Mouse (Mus musculus): Measurements from ENCODE around the gene Olfr648. TPM values are rescaled to one million over a fixed set of nuclear protein-coding genes. Genes with fewer than 3 reads are reported as not detected.

The Olfr648 gene
- polyA plus RNA-seq, 1 experiment from 2014 or later, result 0.19 TPM

- H3K27ac ChIP-seq (ENCODE audit: low read depth, low read length), result no peak within 1 kb of the TSS
- no peaks in the 10 kb centered on the region for H3K36me3 ChIP-seq (ENCODE audit: control insufficient read depth, insufficient read depth, low read length)
- ATAC-seq (replicated peaks; ENCODE audit: low FRiP score), result no peak
- no peak within 1 kb of the TSS for H3K9ac ChIP-seq (ENCODE audit: low read depth, low read length)
- no peaks in the 10 kb centered on the region for H3K4me1 ChIP-seq (replicated peaks; ENCODE audit: control insufficient read depth, insufficient read depth, low read length)
- no peak for DNase-seq (ENCODE audit: low spot score)
- no peaks in the 10 kb centered on the region for H3K27me3 ChIP-seq (replicated peaks; ENCODE audit: control insufficient read depth, insufficient read depth, low read length)
- no peak within 1 kb of the TSS for H3K4me3 ChIP-seq (ENCODE audit: low read depth, low read length)
- 87% methylated on average over 5 of the region's 5 CpGs for WGBS
- no peaks in the 10 kb centered on the region for H3K9me3 ChIP-seq (ENCODE audit: control insufficient read depth, low read length)
- H3K4me2 ChIP-seq, result no peak within 1 kb of the TSS
These were observed 53.5 kb downstream of the Olfr648 start, which contains the start of gene Ubqln5 for GRCm38 (mm10) chr7:104129726-104130125. TSS of gene Ubqln5 (minus strand) at chr7:104129826.

Other genes with a start within 250 kb of the Olfr648 start
- 0.12 TPM in 1 of 2 replicates, not detected in the other for gene Olfr632, start 249.0 kb downstream of the Olfr648 start, polyA plus RNA-seq (2014; fragmentation: Nextera tagmentation; extraction: Ambion mirVana)
- not detected in 2 replicates for gene Olfr633, start 239.0 kb downstream of the Olfr648 start, polyA plus RNA-seq (2014; fragmentation: Nextera tagmentation; extraction: Ambion mirVana)
- not detected in 2 replicates for gene Olfr635, start 212.2 kb downstream of the Olfr648 start, polyA plus RNA-seq (2014; fragmentation: Nextera tagmentation; extraction: Ambion mirVana)
- gene Olfr638, start 184.6 kb downstream of the Olfr648 start, polyA plus RNA-seq (2014; fragmentation: Nextera tagmentation; extraction: Ambion mirVana), result not detected in 2 replicates
- not detected in 2 replicates for gene Olfr639, start 166.1 kb downstream of the Olfr648 start, polyA plus RNA-seq (2014; fragmentation: Nextera tagmentation; extraction: Ambion mirVana)
- gene Olfr640, start 157.8 kb downstream of the Olfr648 start, polyA plus RNA-seq (2014; fragmentation: Nextera tagmentation; extraction: Ambion mirVana), result not detected in 2 replicates
- gene Olfr641, start 147.9 kb downstream of the Olfr648 start, polyA plus RNA-seq (2014; fragmentation: Nextera tagmentation; extraction: Ambion mirVana), result not detected in 2 replicates
- not detected in 2 replicates for gene Olfr642, start 130.7 kb downstream of the Olfr648 start, polyA plus RNA-seq (2014; fragmentation: Nextera tagmentation; extraction: Ambion mirVana)
- gene 4930516K23Rik, start 121.9 kb downstream of the Olfr648 start, polyA plus RNA-seq (2014; fragmentation: Nextera tagmentation; extraction: Ambion mirVana), result not detected in 2 replicates
- not detected in 2 replicates for gene Olfr644, start 111.5 kb downstream of the Olfr648 start, polyA plus RNA-seq (2014; fragmentation: Nextera tagmentation; extraction: Ambion mirVana)
- not detected in 2 replicates for gene Olfr645, start 97.9 kb downstream of the Olfr648 start, polyA plus RNA-seq (2014; fragmentation: Nextera tagmentation; extraction: Ambion mirVana)
- gene Olfr646, start 78.5 kb downstream of the Olfr648 start, polyA plus RNA-seq (2014; fragmentation: Nextera tagmentation; extraction: Ambion mirVana), result not detected in 2 replicates
- not detected in 2 replicates for gene Ubqln5, start 53.6 kb downstream of the Olfr648 start, polyA plus RNA-seq (2014; fragmentation: Nextera tagmentation; extraction: Ambion mirVana)
- gene Olfr643, start 46.0 kb downstream of the Olfr648 start, polyA plus RNA-seq (2014; fragmentation: Nextera tagmentation; extraction: Ambion mirVana), result not detected in 2 replicates
- not detected in 2 replicates for gene Ubqln3, start 40.1 kb downstream of the Olfr648 start, polyA plus RNA-seq (2014; fragmentation: Nextera tagmentation; extraction: Ambion mirVana)
- not detected in 2 replicates for gene Ubqlnl, start 32.8 kb downstream of the Olfr648 start, polyA plus RNA-seq (2014; fragmentation: Nextera tagmentation; extraction: Ambion mirVana)
- gene Olfm5, start 18.6 kb downstream of the Olfr648 start, polyA plus RNA-seq (2014; fragmentation: Nextera tagmentation; extraction: Ambion mirVana), result not detected in 2 replicates
- gene Olfr649, start 12.6 kb upstream of the Olfr648 start, polyA plus RNA-seq (2014; fragmentation: Nextera tagmentation; extraction: Ambion mirVana), result not detected in 2 replicates
- 3.6 and 4.2 TPM in 2 replicates for gene Trim6, start 35.4 kb upstream of the Olfr648 start, polyA plus RNA-seq (2014; fragmentation: Nextera tagmentation; extraction: Ambion mirVana)
- 1.4 and 2.1 TPM in 2 replicates for gene Trim34a, start 61.1 kb upstream of the Olfr648 start, polyA plus RNA-seq (2014; fragmentation: Nextera tagmentation; extraction: Ambion mirVana)
- 0.47 and 0.52 TPM in 2 replicates for gene Trim5, start 104.7 kb upstream of the Olfr648 start, polyA plus RNA-seq (2014; fragmentation: Nextera tagmentation; extraction: Ambion mirVana)
- 3.8 and 5.7 TPM in 2 replicates for gene Trim12a, start 132.1 kb upstream of the Olfr648 start, polyA plus RNA-seq (2014; fragmentation: Nextera tagmentation; extraction: Ambion mirVana)
- gene Trim34b, start 146.1 kb upstream of the Olfr648 start, polyA plus RNA-seq (2014; fragmentation: Nextera tagmentation; extraction: Ambion mirVana), result 0.15 TPM in 1 of 2 replicates, not detected in the other
- 1.2 TPM in 2 replicates for gene Trim12c, start 170.0 kb upstream of the Olfr648 start, polyA plus RNA-seq (2014; fragmentation: Nextera tagmentation; extraction: Ambion mirVana)
- 0.06 and 0.08 TPM in 2 replicates for gene Trim30b, start 186.5 kb upstream of the Olfr648 start, polyA plus RNA-seq (2014; fragmentation: Nextera tagmentation; extraction: Ambion mirVana)
- gene Trim30c, start 217.4 kb upstream of the Olfr648 start, polyA plus RNA-seq (2014; fragmentation: Nextera tagmentation; extraction: Ambion mirVana), result 0.27 and 0.32 TPM in 2 replicates